Mouse (Mus musculus): ENCODE data around the gene Gm13030.
"Not testable (repeated sequence)": the region's sequence is repeated elsewhere in the genome, so short reads cannot be mapped to it uniquely, and the experiment has no call there.

Gene Gm13030

DNA sequence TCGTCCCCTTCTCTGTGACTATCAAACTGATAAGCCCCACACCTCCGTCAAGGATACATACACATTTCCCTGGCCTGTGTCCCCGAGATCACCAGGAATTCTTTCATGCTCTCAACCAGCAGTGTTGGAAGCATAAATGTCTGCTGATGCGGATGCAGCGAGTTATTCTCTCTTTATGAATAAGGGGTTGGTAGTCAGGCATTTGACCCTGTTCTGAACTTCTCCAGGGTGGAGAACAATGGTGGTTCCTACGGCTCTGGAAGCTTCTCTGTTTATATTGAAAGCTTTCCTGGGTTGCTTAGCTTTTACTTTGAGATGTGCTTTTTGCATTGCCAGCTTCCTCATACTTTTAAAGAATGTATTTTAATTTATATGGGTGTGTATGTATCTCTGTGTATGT, at the start of gene Gm13030:
Gene Gm13030, minus strand, starts transcription at position 101 of the 400 bp plus-strand sequence.
- in situ Hi-C loops (cut with MboI), result no loop called here

DNA sequence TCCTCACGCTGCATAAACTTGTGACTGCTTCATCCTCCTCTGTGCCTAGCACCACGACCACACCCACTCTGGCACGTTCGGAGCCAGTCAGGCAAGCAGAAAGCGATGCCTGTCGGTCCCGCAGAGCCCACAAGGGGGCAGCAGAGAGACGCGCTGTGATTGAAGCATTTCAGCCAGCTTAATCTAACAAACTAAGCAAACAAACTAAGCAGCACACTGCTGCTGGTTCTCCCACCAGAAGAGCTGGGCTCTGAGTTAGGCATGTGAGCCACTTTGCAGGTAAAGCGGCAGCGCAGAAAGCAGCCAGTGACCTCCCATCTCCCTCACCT, 48.3 kb upstream of the Gm13030 start:
- in situ Hi-C loops (cut with MboI), result no loop called here

DNA sequence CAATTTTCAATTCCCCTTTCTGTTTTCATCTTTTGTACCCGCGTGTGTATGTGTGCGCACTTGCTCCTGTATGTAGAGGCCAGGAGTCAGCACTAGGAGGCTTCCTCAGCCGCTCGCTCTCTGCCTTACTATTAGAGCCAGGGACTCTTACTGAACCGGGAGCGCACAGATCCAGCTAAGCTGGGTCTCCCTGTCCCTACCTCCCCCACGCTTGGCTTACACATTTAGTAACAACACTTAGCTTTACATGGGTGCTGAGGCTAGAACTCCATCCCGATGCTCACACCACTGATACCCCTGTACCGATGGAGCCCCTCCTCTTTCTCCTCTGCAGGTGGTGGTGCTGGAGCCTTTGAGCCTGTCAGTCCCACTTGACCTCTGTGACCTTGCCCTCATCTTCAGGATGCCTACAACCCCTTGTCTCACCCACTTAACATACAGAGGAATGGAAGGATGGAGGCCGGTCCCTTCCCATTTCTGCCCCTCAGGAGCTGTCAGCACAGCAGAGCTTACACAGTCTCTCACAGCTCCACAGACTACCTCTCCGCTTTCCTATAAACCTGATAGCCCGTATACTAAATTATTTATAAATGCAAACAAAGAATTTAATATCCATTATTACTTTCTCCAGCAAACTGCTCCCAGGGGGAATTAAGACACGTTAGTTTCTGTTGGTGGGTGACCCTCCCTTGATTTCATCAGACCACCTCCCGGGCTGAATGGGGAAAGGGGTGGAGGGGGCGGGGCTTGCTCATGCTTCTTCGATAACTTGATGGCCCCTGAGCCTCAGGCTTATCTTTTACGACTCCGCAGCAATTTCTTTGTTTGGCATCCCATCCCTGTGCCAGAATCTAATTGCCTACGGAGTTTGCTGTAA, 47.7 kb upstream of the Gm13030 start:
- in situ Hi-C loops (cut with MboI), result no loop called here

DNA sequence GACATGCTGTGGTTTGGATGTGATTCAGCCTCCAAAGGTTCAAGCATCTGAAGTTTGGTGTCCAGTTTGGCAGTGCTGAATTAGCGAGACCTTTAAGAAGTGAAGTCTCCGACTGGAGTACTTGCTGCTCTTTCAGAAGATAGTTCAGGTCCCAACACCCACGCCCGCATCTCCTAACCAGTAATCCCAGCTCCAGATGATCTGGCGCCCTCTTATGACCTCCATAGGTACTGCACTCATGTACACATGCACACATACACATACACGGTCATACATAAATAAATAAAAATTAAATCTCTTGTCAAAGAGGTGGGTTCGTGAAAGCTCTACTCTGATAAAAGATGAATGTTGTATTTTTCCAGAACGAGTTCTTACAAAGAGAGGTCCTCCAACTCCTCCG, 43.5 kb upstream of the Gm13030 start:
- in situ Hi-C loops (cut with MboI), result no loop called here

DNA sequence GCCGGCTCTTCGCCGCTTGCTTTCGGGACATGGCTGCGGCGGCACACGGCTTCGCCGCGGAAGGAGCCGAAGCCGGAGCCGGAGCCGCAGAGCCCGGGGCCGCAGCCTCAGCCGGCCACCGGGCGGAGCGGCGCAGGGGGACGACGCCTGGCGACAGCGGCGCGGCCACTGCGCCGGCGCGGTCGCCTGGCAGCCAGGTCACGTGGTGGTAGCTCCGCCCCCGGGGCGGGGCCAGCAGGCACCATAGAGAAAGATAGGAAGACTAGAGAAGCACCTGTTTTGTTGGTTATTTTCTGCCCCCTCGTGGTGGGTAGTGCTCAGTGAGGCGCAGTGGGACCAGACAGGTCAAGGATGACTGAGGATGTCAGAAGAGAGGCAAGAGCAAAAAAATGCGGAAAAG, 40.0 kb upstream of the Gm13030 start, which contains the start of gene Otud3:
Gene Otud3, minus strand, starts transcription at position 149 of the 400 bp plus-strand sequence.
- in situ Hi-C loops (cut with MboI), result no loop called here

- in situ Hi-C loops (cut with MboI), result no loop called here
Observed at GRCm38 (mm10) chr4:138913141-138913787, 39.5 kb upstream of the Gm13030 start.

DNA sequence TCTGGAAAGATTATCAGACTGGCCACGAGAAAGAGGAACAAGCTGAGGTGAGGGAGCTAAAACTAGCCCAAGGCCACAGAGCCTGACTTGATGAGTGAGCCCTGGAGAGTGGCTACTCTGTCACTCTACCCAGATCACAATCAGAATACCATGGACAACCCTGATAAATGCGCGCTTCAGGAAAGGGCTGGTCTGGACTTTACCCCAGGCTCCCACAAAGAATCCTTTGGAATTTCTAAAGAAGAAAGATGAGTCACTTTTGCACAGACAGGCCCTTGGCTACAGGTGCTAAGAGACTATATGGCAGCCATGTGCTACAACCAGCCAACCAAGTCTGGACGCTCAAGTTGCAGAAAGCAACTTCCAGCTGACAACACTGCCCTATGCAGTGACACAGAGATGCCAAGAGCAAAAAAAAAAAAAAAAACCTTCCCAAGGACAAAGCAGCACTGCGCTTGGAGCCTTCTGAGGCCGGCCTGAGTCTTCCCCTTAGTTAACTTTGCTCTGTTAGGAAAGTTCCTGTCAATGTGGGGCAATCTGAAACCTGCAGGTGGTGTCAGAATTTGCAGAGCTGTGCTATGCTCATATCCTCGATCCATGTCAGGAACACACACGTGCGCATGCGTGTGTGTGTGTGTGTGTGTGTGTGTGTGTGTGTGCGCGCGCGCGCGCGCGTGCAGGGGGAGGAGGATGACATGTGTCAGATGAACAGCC, 32.0 kb upstream of the Gm13030 start:
- in situ Hi-C loops (cut with MboI), result no loop called here

GRCm38 (mm10) chr4:138899361-138899760, 25.6 kb upstream of the Gm13030 start:
- in situ Hi-C loops (cut with MboI), result no loop called here

DNA sequence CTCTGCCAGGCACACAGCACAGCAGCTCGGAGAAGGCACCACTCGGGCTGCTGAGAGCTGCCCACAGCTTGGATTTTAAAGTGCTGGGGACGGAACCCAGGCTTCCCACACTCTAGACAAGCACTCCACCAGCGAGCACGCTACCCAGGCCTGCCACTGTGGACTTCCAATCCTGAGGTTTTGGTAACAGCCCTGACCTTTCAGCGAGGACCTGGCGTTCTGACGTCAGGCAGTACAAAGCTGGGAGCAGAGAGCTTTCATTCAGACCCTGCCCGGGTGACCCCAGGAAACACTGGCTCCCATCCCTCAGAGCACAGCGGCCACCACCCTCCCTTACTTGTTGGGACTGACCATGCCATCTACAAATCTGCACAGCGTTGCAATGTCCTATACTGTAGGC, 20.0 kb upstream of the Gm13030 start:
- in situ Hi-C loops (cut with MboI), result not testable (repeated sequence)

DNA sequence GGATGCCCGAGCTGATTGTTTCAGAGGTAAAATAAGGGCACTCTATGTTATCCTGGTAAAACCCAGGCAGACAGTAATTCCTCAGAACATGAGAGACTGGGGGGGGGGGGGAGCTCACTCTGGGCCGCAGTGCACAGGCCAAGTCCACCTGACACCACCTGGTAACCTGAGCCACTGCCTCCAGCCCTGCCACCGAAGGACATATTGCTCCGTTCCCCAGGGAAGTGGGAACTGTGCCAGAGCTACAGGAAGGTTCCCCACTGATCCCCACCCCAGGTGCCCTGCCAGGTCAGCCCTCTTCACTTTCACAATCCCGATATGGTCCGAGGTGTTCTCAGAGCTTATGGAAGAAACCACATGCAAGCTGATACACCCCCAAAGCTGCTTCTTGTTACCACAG, 18.9 kb upstream of the Gm13030 start:
- in situ Hi-C loops (cut with MboI), result no loop called here

DNA sequence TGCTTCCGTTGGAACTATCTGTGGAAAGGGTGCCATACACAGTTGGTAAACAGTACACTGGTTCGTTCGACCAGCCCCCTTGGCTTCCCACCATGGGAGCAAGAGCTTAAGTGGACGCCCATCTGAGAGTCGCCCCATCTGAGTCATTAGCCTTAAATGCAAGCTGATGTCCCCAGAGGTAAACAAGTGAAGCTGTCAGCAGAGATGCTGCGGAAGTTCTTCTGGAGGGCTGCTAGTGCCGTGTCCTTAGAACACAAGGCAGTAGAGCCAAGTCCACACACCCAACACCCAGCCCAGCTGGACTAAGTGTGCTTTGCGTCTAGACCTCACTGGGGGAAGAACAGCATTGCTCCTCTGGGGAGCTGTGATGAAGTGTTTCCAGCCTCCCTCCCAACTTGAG, 15.9 kb upstream of the Gm13030 start:
- in situ Hi-C loops (cut with MboI), result no loop called here

- in situ Hi-C loops (cut with MboI), result no loop called here
Observed at GRCm38 (mm10) chr4:138889165-138889564, 15.4 kb upstream of the Gm13030 start.

GRCm38 (mm10) chr4:138884261-138884660, 10.5 kb upstream of the Gm13030 start:
- in situ Hi-C loops (cut with MboI), result no loop called here

GRCm38 (mm10) chr4:138882179-138882578, 8.4 kb upstream of the Gm13030 start:
- in situ Hi-C loops (cut with MboI), result no loop called here

GRCm38 (mm10) chr4:138880811-138881584, 7.2 kb upstream of the Gm13030 start:
- in situ Hi-C loops (cut with MboI), result no loop called here

DNA sequence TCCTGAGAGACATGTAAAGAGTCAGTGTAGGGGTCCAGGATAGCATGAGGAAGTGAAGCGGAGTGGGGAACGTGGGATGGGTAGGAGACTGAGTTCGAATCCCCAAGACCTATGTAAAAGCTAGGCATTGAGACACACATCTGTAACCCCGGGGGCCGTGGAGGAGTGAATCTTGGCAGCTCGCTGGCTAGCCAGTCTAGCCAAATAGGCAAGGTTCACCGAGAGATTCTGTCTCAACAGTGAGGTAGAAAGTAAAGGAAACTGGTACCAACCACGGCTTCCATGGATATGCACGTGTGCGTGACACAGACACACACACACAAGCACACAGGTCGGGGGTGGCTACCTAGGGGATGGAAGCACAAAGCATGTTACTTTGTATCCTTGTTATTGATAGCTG, 6.0 kb upstream of the Gm13030 start:
- in situ Hi-C loops (cut with MboI), result no loop called here

DNA sequence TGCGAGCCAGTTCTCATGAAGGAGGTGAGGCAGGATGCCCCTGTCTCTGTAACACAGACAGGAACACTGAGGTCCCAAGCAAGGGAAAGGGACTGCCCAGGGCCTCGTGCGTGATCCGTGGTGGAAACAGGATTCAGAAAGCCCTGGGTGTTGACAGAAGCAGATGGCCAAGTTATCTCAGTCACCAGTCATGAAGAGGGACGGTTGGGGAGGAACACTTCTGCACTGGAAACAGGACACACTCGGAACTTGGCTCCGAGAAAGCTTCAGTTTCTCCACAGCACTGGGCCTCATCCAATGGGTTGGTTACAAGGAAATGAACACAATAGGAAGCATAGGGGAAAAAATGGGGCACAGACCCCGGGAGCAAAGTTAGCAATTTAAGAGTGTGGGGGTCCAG, 5.0 kb upstream of the Gm13030 start:
- in situ Hi-C loops (cut with MboI), result no loop called here

DNA sequence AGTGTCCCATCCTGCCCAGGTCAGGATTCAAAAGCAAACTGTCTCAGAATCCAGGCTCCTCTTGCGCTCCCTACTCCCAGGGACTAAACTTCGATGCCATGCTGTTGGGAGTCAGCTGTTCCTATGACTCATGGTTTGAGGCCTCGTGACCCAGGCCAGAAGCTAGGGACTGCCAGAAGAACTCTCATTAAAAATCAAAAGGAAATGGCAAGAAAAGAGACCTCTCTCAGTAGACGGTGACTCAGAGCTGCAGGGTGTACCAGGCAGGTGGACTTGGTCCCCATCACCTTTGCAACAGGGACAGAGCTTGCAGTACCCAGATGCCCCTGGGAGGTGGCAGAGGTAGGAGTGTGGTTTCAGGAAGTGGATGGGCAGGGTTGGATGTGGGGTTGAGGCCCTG, 4.0 kb upstream of the Gm13030 start, which contains the start of gene Pla2g2e:
Gene Pla2g2e, plus strand, starts transcription at position 212 of the 400 bp plus-strand sequence.
- in situ Hi-C loops (cut with MboI), result no loop called here

GRCm38 (mm10) chr4:138875986-138876385, 2.2 kb upstream of the Gm13030 start:
- in situ Hi-C loops (cut with MboI), result no loop called here

DNA sequence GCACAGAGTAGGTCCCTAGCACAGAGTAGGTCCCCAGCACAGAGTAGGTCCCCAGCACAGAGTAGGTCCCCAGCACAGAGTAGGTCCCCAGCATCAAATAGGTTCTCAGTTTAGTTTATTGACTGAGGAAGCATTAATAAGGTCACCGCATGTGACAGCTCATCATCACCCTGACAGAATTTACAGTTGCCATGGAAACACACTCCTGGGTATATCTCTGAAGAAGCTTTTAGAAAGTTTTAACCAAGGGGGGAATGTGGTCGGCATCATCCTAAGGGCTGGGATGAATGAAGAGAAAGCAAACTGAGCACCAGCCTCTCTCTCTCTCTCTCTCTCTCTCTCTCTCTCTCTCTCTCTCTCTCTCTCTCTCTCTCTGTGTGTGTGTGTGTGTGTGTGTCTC, 1.5 kb upstream of the Gm13030 start:
- in situ Hi-C loops (cut with MboI), result not testable (repeated sequence)

GRCm38 (mm10) chr4:138868666-138869065, 5.1 kb downstream of the Gm13030 start:
- in situ Hi-C loops (cut with MboI), result no loop called here

- in situ Hi-C loops (cut with MboI), result no loop called here
Observed at GRCm38 (mm10) chr4:138866413-138866812, 7.4 kb downstream of the Gm13030 start.
